Mouse (Mus musculus): ENCODE results near the gene Senp5.

The Senp5 gene

DNA sequence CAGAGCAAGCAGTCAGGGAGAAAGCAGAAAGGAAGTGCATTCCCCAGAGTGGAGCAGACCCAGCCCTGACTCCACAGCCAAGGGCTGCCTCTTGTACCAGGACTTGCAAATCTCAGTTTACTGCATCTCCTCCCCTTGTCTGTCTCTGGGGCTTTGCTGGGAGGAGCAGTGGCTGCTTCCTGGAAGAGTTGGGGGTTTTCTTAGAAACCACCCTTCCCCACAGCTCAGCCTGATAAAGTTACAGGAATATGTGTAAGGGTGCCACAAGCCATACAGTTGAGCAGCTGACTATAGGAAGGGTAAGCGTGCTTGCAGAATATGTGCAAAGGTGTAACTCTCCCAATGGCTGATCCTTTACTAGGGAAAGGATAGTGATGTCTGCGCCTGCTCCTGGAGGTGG lies 62.5 kb downstream of the Senp5 start:
- DNase-seq (ENCODE audit: low spot score), result no peak

DNA sequence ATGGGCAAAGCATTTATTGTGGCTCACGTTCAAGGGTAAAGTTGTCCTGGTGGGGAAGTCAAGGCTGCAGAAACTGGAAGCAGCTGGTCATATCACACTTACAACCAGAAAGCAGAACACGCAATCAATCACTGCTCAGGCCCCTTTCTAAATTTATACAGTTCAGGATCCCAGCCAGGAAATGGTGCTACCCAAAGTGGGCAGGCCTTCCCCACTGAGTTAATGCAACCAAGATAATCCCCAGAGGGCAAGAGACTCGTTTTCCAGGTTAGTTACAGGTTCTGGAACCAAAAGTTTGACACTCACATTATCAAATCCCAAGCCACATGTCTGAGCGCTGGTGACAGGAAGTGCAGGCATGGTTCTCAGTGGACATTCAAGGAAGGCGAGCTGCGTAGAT lies 64.2 kb downstream of the Senp5 start:
- no peak for DNase-seq (ENCODE audit: low spot score)

DNA sequence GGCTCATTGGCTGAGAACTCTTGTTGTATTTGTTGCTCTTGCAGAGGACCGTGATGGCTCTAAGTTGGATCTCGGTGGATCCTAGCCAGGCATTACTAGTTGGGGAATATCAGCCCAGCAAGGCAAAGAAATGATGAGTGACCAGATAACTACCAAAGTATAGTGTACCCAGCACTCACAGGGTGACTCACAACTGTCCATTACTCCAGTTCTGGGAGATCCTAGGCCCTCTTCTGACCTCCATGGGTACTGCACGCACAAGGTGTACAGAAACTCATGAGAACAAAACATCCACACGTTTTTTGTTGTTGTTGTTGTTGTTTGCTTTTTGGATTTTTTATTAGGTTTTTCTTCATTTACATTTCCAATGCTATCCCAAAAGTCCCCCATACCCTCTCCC lies 66.5 kb downstream of the Senp5 start:
- DNase-seq (ENCODE audit: low spot score), result no peak

DNA sequence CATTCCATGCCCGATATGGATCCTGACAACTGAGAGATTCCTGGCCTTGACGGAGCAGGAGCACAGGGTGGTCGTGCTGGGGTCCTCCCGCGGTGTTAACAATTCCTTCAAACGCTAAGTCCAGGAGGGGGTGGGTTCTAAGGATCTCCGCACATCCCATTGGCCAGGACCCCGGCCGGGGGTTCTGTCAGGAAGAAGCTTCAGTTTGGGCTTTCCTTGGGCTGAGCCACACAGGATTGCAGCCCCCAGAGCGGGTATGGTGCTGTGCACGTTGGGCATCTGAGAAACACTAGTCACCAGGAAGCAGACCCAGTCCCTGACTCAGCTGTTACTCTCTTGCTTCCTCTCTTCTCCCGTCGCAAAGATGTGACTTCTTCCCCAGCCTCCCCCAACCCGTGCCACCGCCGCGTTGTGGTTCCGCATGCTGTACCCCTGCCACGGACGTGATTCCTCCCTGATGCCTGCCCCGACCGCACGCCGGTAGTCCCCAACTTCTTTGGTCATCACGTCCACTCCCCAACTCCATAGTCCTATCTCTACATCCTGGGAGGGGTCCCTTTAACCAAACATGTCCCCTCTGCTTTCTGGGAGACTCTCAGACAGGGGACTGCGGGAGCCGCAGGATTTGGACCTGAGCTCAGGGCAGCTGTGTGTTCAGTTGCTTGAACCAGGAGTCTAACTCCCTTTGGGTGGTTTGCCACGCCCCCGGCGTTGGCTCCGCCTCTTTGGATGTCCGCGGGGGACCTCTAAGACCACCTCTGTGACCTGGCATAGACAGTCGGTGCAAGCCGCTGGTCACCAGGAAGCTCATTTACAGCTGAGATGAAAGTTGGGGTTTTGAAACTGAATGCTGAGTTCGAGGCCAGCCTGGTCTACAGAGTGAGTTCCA lies 67.8 kb downstream of the Senp5 start:
- DNase-seq (ENCODE audit: low spot score), result no peak

DNA sequence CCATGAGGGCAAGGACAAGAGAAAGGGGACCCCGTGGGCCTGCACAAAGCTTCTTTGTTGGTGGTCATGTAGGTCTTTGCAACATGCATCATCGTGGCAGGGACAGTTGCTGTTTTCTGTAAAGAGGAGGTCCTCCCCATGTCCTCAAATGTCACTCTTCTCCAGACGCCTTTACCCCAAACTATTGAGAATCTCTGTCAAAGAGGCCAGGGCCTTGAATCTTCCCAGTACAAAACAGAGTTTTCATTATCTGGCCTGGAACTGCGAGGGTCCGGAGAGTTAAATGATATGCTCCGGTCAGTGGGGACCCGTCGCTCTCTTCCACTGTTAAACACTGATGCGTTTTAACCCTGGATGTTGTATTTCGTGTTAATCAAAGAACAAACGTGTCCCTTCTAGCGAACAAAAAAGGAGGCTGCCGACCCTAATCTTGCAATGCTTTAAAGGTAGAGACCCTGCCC lies 68.5 kb downstream of the Senp5 start:
- DNase-seq (ENCODE audit: low spot score), result no peak

DNA sequence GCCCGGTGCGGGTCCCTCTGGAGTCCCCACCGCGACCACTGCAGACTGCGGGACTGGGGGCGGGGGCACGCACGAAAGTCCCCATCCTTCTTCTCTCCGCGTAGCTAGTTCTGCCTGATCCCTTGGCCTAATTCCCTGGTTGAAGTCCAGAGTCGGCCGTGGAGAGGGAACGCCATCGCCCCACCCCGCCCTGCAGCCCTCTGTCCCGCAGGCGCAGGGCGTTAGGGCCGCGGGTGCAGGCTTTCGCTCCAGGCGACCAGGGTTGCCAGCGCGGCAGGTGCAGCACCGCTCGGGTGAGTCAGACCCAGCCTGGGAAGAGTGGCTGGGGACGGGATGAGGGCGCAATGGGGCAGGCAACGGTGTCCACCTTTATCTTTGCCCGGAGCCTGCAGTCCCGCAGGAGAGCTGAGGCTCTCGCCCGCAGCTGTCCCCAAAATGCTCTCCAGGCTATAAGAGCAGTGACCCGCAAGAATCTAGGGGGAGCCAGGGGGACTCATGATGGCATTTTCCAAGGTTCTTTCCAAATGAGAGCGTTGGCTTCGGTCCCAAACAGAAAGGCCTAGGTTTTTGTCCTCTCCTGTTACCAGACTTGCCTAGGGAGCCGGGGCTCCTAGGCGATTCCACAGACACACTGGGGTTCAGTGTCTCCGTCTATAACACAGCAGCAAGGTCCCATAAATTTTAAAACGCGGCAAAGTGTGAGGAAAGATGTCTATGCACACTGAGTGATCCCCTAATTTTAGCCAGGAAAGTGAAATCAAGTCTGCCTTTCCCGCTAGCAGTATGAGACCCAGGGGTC lies 69.1 kb downstream of the Senp5 start, which contains the start of gene Pigz:
Gene Pigz, plus strand, starts transcription at position 101 of the 799 bp plus-strand sequence.
- DNase-seq (ENCODE audit: low spot score), result no peak

DNA sequence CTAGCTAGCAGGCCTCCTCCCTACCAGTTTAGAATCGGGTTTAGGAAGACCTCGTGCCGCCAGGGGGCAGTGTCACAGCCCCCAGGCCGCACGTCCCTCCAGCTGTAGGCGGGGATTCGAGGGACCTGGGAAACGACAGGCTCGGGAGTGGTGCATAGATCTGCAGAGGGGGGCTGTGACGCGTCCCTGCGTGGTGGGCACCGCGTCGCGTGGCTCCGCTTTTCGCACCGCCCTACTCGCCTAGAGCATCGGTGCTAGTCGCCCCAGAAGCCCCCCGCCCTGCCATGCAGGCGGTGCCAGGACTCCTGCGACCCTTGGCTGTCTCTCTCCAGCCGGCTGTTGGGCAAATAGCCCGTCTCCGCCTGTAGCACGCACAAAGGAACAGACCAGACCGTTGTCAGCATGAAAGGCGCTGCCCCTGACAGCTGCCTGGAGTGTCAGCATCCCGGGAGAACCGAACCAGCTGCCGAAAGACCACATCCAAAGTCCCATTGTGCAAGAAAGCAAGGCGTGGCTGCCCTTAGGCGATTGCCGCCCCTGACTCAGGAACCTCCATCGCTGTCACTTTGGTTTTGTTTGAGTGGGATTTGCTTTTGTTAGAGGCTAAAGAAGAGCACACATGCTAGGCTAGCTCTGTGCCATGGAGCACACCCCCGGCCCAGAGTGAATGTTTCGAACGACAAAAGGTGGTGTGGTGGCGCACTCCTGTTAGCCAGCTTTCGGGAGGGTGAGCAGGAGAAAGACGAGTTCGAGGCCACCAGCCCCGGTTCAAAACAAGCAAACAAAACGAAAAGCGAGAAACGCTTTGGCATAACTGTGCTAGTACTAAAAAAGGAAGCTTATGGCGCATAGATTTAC lies 70.0 kb downstream of the Senp5 start:
- DNase-seq (ENCODE audit: low spot score), result peak; percentile 76

DNA sequence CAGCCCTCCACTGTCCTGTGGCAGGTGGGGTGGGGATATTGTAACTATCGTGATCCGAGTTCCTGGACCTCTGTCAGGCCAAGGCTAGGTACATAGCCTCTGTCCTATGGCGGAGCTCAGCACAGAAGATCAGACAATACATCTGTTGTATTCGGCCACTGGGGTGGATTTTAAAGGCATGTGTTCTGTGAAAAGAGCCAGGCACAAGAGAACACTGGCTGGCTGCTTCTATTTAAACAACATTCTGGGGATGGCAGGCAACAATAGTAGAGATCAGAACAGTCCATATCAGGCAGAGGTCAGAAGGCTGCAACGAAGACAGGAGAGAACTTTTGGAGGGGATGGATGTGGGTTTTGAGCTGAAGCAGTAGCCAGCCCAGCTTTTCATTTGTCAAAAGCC lies 70.8 kb downstream of the Senp5 start:
- DNase-seq (ENCODE audit: low spot score), result no peak

DNA sequence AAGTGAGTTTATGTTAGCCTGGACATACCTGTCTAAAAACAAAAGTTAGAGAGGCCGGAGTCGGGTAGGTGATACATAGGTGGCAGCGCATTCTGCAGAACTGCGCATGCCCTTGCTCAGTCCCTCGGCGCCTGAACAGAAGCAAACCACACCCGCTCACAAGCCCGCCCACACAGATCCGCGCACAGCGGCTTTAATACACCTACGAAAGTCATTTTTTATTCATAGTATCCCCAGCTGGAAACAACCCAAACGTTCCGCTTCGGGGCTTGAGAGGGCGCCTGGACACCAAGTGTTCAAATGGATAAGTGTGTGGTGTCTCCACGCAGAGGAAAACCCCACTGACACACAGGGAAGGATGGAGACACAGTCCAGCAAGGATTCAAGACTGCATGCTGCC lies 71.8 kb downstream of the Senp5 start:
- no peak for DNase-seq (ENCODE audit: low spot score)

DNA sequence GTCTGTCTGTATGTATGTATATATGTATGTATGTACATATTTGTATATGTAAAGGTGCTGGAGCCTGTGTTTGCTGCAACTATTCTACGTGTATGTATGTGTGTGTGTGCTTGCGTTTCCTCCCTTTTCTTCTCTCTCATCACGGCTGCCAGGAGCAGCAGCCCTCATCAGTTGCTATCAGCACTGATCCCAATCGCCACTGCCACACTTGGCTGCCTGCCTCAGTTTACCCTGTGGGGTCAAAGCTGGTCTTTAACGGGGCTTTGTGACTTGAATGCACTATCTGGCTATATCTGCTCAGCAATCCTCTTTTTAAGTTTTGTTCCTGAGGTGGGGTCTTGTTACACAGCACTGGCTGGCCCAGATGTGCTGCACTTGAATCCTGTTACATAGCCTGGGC lies 75.7 kb downstream of the Senp5 start:
- DNase-seq (ENCODE audit: low spot score), result no peak

DNA sequence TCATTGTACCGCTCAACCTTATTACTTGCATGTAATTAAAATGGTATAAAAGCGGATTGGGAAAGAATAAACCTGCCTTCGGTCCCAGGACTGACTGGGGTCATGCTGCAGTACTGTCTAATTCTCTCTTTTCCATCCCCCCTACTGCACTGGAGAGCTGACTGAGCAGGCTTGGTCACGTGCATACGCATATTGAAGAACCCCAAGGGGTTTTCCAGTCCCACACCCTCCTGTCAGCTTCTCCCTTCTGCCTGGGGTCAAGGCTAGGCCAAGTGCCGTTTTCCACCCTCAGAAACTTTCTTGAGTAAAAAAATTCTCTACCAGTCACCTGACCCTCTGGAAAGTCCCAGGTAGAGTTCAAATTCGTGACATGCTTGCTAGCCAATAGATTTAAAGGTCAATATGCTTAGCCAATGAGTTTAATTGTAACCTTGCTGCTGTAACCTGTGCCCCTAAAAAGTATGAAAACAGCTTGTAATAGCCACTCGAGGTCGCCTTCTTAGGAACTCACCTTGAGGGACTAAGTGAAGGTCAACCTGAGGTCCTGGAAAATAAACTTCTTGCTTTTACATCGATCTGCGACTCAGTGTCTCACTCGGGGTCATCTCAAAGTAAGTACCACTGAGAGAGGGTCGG lies 76.4 kb downstream of the Senp5 start:
- DNase-seq (ENCODE audit: low spot score), result no peak

DNA sequence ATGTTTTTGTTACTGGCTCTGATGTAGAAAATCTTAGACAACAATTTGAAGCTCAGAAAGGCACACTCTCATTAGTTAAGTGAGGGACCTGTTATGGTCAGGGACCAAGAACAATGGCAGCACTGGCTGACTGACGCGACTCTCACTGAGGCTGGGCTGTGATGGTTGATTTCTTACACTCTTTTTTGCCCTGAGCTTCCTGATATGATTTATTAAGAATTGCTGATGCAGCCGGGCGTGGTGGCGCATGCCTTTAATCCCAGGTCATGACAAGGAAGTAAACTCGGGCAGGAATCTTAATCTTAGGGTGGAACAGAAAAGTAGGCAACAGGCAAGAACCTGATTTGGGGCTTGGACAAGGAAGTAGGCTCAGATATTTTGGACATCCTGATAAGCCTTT lies 77.0 kb downstream of the Senp5 start:
- no peak for DNase-seq (ENCODE audit: low spot score)

DNA sequence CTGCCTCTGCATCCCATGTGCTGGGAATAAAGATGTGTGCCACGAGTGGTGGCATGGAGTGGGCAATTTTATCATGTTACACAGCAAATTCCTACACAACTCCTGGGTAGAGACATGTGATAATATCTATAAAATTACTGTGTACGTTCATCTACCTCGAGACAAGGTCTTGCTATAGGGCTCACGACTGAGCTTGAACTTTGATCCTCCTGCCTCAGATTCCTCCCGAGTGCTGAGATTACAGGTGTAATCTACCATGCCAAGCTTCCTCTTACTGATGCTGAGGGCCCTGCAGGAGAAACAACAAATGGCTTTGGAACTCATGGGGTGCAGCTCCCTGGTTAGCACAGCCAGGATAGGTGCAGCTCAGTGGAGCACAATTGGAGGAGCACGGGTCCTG lies 78.7 kb downstream of the Senp5 start:
- DNase-seq (ENCODE audit: low spot score), result no peak

DNA sequence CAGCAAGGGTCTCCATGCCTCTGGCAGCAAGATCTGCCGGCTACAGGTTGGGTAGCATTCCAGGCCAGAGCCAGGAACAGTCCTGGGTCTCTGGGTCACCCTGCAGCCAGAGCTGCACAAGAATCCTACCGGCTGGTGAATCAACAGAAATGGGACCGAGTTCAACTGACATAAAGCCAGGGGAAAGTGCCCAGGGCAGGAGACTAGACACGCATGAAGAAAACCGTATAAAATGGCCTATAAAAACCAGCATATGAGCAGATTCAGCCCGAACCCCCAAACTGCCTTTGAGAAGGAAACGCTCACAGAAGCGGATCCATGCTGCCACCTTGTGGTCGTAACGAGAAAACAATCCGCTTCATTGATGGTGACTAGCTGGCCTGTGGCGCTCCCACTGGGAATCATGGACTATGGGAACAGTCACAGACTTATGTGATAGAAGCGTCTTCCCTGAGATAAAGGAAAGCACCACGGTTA lies 84.8 kb downstream of the Senp5 start:
- peak; percentile 85 for DNase-seq (ENCODE audit: low spot score)

DNA sequence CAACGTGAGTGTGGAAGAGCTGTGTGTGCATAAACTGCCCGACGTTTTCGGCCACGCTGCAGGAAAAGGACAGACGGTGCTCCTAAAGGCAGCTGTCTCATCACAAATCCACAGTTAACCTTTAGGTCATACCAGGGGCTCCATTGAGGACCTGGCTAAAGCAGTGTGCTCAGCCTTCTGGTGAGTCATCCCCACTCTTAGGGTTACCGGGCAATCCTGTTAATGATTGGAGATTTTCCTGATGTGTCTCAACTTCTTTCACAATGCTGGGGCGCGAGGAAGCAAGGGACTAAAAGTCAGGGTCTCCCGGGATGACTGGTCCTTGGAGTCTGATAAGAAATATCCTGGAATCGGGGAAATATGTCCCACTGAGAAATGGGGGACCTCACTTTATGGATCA lies 85.3 kb downstream of the Senp5 start:
- peak; percentile 87 for DNase-seq (ENCODE audit: low spot score)

DNA sequence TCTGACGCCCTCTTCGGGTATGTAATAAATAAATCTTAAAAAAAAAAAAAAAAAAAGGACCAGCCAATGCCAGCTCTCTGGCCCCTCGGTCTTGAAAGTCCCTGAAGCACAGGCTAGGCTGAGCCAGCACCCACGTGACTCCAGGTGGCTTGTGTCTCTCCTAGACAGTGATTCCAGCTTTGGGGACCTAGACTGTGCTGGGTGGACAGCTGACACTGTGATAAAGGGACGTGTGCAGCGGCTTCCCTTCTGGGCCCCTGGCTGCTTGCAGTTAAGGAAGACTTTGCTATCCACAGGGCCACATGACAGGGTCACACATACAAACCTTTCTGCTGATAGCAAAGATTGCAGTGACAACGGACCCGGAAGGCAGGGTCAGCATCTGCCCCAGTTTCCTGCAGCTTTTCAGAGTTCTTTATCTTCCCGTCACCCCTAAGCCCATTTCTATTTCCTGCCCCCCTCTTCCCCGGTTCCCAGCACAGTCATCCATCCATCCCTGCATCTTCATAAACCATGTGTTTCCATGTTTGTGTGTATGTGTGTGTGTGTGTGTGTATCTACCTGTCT lies 92.7 kb downstream of the Senp5 start:
- DNase-seq (ENCODE audit: low spot score), result peak; percentile 62

Data from yolk sac, embryonic 10.5 days (tissue).